Mouse (Mus musculus) ES-E14 (cell line): ENCODE data around the gene Txn1.

Experiments
- CHD2 ChIP-seq: IDR thresholded peaks from 2 replicates; pipeline ENCODE4 v1.6.1; 2014; ENCODE audit warnings: mild to moderate bottlenecking, low read depth, low read length, inconsistent platforms
- HCFC1 ChIP-seq: IDR thresholded peaks from 2 replicates; pipeline ENCODE4 v1.6.1; 2012; ENCODE audit warnings: low read length, inconsistent platforms, borderline replicate concordance; ENCODE audit not compliant: insufficient read depth
- MAFK ChIP-seq: IDR thresholded peaks from 2 replicates; pipeline ENCODE4 v1.6.1; 2014; ENCODE audit warnings: mild to moderate bottlenecking, low read depth, low read length, inconsistent platforms; ENCODE audit not compliant: insufficient read depth
- ZC3H11A ChIP-seq: IDR thresholded peaks from 2 replicates; pipeline ENCODE4 v1.6.1; 2012; ENCODE audit warnings: low read depth, mild to moderate bottlenecking, inconsistent platforms, low read length, borderline replicate concordance
- ZNF384 ChIP-seq: IDR thresholded peaks from 2 replicates; pipeline ENCODE4 v1.6.1; 2012; ENCODE audit warnings: low read depth, low read length, inconsistent platforms

GRCm38 (mm10) chr4:57896631-57897030, 59.6 kb downstream of the Txn1 start:
- TF ChIP-seq MAFK (no peak), ZNF384 (no peak), HCFC1 (no peak), ZC3H11A (no peak), CHD2 (no peak)
